Mouse (Mus musculus): ENCODE results near the gene Ttc39d.
"Not testable (repeated sequence)": the region's sequence is repeated elsewhere in the genome, so short reads cannot be mapped to it uniquely, and the experiment has no call there.

Gene Ttc39d

GRCm38 (mm10) chr17:80199160-80199778 is 8.0 kb upstream of the Ttc39d start:
- DNase-seq = no peak

DNA sequence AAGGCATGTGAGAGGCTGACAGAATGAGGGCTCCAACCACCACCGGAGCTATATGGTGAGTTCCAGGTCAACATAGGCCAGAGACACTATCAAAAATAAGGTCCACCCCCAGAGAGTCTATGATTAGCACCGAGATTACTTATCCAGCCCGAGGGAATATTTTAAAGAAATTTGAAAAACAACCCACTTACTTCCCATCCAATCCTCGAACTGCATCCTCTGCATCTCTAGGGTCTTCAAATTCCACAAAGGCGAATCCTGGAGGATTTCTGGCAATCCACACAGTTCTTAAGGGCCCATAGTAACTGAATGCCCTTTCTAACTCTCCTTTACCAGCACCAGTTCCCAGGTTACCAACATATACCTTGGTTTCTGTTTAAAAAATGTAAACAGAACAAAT is 1.6 kb upstream of the Ttc39d start:
- no peak for DNase-seq

- DNase-seq = peak in 1 of 2 experiments; percentile 50
These were observed 974 bp upstream of the Ttc39d start for GRCm38 (mm10) chr17:80206301-80206670.

DNA sequence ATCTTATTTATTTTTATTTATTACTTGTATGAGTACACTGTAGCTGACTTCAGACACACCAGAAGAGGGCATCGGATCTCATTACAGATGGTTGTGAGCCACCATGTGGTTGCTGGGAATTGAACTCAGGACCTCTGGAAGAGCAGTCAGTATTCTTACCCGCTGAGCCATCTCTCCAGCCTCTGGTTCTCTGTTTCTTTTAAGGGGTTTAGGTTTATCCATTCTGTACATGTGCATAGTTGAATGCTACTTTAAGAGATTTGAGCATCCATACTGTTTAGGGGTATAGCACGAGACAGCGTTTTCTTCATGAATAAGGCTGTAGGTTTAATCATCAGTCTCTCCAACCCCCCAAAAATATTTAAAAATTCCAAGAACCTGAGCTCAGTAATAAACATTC is 6.7 kb downstream of the Ttc39d start:
- DNase-seq = not testable (repeated sequence)

- DNase-seq = no peak
These were observed 12.9 kb downstream of the Ttc39d start for GRCm38 (mm10) chr17:80220131-80220530.

DNA sequence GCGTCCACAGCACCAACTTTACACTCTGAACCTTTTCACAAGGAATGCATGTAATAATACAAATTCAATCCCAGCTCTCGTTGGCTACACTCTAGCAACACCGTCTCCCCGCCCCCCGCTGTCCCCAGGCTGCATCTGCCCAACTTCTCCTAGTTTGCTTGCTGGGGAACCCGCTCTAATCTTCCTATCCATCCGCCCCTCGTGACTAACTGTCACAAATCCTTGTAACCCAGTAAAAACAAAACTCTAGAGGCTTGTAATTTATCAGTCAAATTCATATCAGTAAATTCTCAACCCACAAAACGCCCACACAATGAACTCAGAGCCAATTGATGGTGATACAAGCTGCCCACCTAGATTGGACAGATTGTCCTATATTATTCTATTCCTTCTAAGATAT is 13.9 kb downstream of the Ttc39d start:
- no peak for DNase-seq

DNA sequence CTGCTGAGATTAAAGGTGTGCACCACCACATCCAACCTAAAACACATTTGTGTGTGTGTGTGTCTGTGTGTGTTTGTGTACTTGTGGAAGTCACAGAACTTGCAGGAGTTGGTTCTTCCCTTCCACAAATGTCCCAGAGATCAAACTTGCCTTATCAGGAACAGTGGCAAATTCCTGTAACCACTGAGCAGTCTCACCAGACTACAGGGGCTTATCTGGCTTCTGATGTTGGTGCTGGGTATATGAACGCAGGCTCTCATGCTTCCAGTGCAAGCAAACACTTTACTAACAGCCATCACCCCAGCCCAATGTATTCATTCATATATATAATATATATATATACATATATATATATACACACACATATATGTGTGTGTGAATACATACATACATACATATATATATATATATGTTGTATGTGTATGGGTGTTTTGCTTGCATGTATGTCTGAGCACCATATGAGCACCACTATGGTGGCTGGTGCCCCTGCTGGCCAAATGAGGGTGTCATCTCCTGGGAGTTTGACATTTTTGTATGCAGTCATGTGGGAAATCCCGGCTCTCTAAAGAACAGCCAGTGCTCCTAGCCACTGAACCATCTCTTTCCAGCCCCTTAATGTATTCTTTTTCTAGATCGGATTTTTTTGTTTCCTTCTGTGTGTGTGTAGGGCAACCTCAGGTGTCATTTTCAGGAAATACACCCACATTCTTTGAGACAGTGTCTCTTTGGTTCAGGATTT is 14.8 kb downstream of the Ttc39d start:
- DNase-seq = no peak

DNA sequence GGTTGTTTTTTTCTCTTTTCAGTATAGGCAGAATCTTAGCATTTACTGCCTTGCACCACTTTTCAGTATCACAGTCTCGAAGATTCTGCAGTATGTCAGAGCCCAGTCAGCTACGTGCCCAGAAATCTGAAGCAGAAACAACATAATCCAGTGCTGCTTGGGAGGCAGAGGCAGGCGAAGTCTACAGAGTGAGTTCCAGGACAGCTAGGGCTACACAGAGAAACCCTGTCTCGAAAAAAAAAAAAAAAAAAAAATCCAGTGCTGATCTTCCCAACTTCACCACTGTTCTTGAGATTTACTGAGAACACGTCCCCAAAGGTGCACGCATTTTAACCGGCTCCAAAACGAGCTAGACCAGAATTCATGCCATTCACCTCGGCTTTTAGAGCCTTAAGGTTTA is 16.6 kb downstream of the Ttc39d start:
- DNase-seq = no peak

GRCm38 (mm10) chr17:80224326-80225116 is 17.3 kb downstream of the Ttc39d start, which contains the start of gene Gemin6:
Gene Gemin6 (plus strand): TSS chr17:80224441.
- peak; percentile 59 to 69 for DNase-seq

GRCm38 (mm10) chr17:80225142-80225541 is 17.9 kb downstream of the Ttc39d start:
- not testable (repeated sequence) for DNase-seq

GRCm38 (mm10) chr17:80229396-80229795 is 22.1 kb downstream of the Ttc39d start:
- no peak for DNase-seq

DNA sequence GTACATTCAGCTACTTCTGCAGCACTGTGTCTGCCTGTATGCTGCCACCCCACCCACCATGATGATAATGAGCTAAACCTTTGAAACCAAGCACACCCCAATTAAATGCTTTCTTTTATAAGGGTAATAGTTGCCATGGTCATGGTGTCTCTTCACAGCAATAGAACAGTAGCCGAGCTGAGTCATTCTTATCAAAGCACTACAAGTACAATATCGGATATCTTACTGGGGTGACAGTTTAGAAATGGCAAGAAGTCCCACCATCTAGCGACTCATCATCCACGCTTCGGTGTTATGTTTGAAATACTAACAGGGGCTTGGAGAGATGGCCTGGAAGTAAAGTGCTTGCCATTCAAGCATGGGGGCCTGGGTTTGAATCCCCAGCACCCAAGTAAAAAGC is 26.6 kb downstream of the Ttc39d start:
- no peak for DNase-seq

DNA sequence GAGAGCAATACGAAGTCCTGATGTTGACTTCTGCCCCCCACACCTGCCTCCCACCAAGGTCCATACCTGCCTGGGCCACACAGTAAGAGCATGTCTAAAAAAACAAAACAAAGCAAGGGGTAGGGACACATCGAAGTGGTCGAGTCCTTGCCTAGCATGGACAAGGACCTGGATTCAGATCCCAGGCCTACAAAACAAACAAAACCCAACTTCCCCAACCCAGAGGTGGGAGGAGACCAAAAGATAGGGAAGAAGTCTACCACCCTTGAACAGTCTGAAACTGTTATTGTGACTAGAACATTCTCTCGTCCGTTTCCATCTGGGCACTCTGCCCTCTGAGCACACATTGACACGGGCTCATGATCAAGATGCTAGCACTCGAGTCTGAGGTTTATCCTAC is 27.1 kb downstream of the Ttc39d start:
- no peak for DNase-seq

DNA sequence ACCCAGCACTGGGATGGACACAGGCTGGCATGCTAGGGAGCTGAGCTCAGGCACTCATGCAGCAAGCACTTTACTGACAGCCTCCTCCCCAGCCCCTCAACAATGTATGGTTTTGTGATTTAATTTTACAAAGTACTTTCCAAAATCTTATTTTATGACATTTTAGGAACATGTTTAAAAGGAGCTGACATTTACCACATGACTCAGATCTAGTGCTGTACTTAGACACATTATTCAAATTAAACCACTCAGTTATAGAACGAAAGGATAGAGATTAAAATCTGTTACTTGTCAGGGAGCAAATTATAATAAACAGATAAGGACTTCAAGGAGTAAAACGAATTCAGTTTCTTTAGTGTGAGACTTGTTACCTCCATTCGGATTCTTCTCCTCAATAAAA is 28.2 kb downstream of the Ttc39d start:
- no peak for DNase-seq

DNA sequence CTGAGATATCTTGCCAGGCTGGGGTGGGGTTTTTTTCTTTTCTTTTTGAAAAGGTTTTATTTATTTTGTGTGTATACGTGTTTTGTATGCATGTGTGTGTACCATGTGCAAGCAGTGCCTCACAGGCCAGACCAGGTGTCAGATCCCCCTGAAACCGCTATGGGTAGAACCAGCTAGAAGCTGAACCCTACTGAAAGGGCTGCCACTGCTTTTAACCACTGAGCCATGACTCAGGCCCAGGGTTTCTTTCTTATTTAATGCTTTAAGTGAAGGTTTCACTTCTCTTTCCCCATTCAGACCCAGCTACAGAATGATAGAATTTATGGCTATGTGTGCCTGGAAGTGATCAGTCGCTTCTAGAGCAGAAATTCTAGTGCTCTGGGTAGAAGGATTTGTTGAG is 29.5 kb downstream of the Ttc39d start:
- DNase-seq = peak in 1 of 2 experiments; percentile 17

GRCm38 (mm10) chr17:80237475-80237874 is 30.2 kb downstream of the Ttc39d start:
- no peak for DNase-seq

DNA sequence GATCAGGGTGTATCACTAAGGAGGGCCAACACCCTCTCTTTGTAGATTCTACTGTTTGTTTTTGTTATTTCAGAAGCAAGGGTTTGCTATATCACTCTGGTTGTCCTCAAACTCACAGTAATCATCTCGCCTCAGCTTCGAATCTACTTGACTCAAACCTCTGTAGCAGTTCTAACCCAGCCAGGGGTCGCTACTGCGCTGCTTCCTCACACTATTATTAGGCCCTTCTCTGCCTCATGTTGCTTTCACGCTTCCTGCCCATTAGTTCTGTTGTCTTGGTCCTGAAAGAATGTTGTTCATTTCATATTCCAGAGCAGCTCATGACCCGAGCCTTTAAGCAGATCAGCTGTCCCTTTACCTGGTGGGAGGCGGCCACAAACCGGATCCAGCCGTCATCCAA is 34.3 kb downstream of the Ttc39d start:
- no peak for DNase-seq

DNA sequence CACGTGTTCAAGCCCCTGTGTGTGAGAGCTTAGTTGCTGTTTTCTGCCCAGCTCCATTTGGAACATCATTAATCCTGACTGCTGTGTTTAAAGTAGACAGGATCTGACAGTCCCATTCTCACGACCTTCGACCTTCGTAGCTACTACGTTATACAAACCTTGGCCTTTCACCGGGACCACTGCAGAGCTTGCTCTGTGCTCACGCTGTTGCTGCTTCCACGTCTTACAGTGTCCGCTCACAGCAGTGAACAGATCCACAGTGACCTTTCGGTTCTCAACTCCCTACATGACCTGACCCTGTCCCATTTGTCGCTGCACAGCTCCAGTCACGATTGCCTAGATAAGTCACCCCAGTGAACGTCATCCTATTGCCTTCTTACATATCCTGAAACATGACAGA is 35.9 kb downstream of the Ttc39d start:
- DNase-seq = no peak

DNA sequence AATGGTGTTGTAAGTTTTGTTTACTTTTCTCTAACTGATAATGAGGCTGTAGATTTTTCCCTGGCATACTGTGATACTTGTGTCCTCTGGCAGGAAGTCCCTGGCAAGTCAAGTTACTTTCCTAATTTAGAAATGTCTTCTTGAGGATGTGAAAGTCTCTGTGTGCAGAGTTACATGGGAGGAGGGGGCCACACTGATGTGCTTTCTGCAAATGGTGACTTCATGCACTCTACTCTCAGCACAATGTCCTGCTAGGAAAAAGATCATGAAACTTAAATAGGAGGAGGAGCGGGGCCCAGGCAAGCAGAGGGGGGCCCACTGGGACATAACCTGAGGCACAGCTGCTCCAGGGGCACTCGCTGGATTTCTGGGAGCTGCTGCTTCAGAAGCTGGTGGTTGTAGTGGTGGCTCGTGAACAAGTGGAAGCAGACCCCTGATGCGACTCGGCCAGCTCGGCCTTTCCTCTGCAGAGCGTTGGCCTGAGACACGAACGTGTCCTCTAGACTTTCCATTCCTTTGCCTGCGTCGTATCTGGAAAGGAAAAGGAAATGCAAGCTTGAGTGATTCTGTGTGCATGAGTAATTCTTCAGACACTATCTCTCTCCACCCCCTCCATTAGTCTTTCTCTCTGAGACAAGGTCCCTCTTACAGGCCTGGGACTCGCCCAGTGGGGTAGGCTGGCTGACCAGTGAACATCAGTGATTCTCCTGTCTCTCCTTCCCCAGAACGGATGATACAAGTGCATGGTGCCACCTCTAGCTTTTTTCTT is 45.7 kb downstream of the Ttc39d start:
- peak in 1 of 2 experiments; percentile 10 for DNase-seq

- DNase-seq = no peak
These were observed 47.2 kb downstream of the Ttc39d start for GRCm38 (mm10) chr17:80254421-80254820.

DNA sequence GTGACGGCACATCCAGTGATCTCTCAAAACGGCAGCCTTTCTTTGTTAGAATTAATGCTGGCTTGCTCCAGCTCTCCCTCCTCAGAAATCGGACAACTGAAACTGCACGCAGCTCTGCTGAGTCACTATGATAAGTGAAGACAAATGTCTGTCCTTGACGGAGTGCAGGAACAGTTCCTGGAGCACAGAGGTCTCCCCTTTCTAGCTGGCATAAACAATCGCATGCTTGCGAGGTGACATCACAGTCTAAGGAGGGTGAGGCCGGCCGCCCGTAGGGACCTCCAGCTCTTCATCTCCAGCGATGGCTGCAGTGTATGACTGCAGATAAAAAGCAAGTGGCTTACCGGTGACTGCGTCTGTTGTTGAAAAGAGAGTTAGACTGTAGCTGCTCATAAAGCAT is 47.9 kb downstream of the Ttc39d start:
- DNase-seq = no peak

GRCm38 (mm10) chr17:80267065-80267464 is 59.8 kb downstream of the Ttc39d start:
- no peak for DNase-seq
